Mouse (Mus musculus): ENCODE data around the gene Frmd4a. TPM values are rescaled to one million over a fixed set of nuclear protein-coding genes. Genes with fewer than 3 reads are reported as not detected.
A peak's percentile ranks its signal among the peaks of the same experiment; 100 is the strongest.

Frmd4a gene
- polyA plus RNA-seq, 1 experiment, result 46.5 TPM

GRCm38 (mm10) chr2:4291671-4292070 is 274.2 kb downstream of the Frmd4a start:
- peaks cover under 1% of the 10 kb centered on the region; the same call in 1 of the 2 replicates for H3K4me1 ChIP-seq (ENCODE audit: control insufficient read depth, insufficient read depth, low read length)
- H3K4me3 ChIP-seq (replicated peaks; ENCODE audit: extremely low read depth, low read depth, low read length), result no peak overlapping the region
- DNase-seq, result no peak
- WGBS, result 85% methylated on average over 3 of the region's 3 CpGs
- TF ChIP-seq POLR2A (IDR thresholded peaks at IDR 0.05; ENCODE audit: borderline replicate concordance, extremely low read depth, low read depth, low read length) (no peak), CTCF (IDR thresholded peaks at IDR 0.05; ENCODE audit: insufficient read depth, low read length) (no peak)

- WGBS, result 89% methylated on average over 1 of the region's 1 CpGs
Observed at GRCm38 (mm10) chr2:4293726-4294125, 276.2 kb downstream of the Frmd4a start.

GRCm38 (mm10) chr2:4295641-4296040 is 278.1 kb downstream of the Frmd4a start:
- no peak for TF ChIP-seq POLR2A (IDR thresholded peaks at IDR 0.05; ENCODE audit: borderline replicate concordance, extremely low read depth, low read depth, low read length)
- no peak for TF ChIP-seq CTCF (IDR thresholded peaks at IDR 0.05; ENCODE audit: insufficient read depth, low read length)
- no peak for DNase-seq
- H3K4me1 ChIP-seq (ENCODE audit: control insufficient read depth, insufficient read depth, low read length), result peaks cover 9% of the 10 kb centered on the region
- H3K4me3 ChIP-seq (replicated peaks; ENCODE audit: extremely low read depth, low read depth, low read length), result no peak overlapping the region

More at GRCm38 (mm10) chr2:4293726-4294125, 276.2 kb downstream of the Frmd4a start:
- DNase-seq, result no peak
- Histone ChIP-seq H3K4me3 (replicated peaks; ENCODE audit: extremely low read depth, low read depth, low read length) (no peak overlapping the region), H3K4me1 (ENCODE audit: control insufficient read depth, insufficient read depth, low read length) (peaks cover 7% of the 10 kb centered on the region; the same call in 1 of the 2 replicates)
- TF ChIP-seq CTCF (IDR thresholded peaks at IDR 0.05; ENCODE audit: insufficient read depth, low read length) (no peak), POLR2A (IDR thresholded peaks at IDR 0.05; ENCODE audit: borderline replicate concordance, extremely low read depth, low read depth, low read length) (no peak)

DNA sequence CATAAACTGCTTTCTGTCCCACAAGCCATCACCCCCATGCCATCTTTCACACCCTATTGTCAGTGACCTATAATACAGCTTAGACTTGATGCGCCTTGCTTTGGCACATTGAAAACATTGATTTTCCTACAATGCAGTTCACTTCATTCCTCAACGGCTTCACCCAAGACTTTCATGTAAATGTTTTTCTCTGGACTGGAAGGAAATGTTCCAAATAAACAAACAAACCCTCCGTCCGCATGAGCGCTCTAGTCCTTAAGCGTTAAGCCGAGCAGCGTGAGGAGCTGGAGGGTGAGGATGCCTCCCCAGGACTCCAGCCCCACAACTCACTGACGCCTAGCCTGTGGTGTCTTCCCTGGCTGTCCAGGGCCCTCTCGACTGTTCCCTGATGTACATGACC is 279.4 kb downstream of the Frmd4a start:
- H3K4me3 ChIP-seq (replicated peaks; ENCODE audit: extremely low read depth, low read depth, low read length), result no peak overlapping the region
- DNase-seq, result no peak
- peaks cover 9% of the 10 kb centered on the region for H3K4me1 ChIP-seq (ENCODE audit: control insufficient read depth, insufficient read depth, low read length)
- 59% methylated on average over 10 of the region's 10 CpGs for WGBS
- TF ChIP-seq CTCF (IDR thresholded peaks at IDR 0.05; ENCODE audit: insufficient read depth, low read length), result no peak
- no peak for TF ChIP-seq POLR2A (IDR thresholded peaks at IDR 0.05; ENCODE audit: borderline replicate concordance, extremely low read depth, low read depth, low read length)

DNA sequence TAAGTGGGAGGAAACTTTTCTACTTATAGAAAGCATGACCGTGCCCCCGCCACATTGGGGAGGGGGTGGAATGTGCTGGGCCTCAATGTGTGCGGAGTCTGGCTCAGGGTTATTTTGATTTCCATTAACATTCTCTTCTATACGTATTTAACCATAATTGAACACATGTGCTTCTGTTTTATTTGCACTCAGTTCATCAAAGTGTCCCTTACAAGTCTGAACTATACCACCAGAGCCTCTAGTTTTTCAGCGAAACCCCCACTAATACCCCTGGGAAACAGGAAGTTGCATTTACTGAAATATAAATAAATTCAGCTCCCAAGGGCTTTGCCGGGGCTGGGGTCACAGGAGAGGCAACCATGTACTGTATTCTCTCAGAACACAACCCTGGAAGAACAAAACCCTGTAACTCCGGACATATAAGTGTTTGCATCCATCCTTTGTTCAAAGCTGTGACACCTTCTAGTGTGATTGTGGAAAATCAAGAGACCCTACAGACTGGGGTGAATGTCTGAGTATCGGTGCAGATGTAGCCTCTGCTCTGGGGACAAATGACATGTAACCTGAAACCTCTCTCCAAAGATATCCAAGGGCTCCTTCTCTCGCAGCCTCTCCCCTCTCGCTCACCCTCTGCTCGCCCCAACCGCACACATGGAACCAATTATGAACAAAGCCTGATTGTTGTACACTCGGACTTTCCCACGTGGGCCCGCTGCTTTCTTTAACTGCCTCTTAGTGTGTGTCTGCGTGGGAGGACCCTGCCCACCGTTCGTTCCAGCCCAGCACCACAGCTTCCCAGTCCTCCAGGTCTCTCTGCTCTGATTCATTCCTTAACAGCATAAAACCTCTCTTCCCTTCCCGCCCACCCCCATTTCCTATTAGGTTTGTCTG is 281.1 kb downstream of the Frmd4a start:
- TF ChIP-seq CTCF (IDR thresholded peaks at IDR 0.05; ENCODE audit: insufficient read depth, low read length) (no peak), POLR2A (IDR thresholded peaks at IDR 0.05; ENCODE audit: borderline replicate concordance, extremely low read depth, low read depth, low read length) (no peak)
- Histone ChIP-seq H3K4me1 (ENCODE audit: control insufficient read depth, insufficient read depth, low read length) (peaks cover 9% of the 10 kb centered on the region), H3K4me3 (replicated peaks; ENCODE audit: extremely low read depth, low read depth, low read length) (no peak overlapping the region)
- no peak for DNase-seq
- 26% methylated on average over 19 of the region's 19 CpGs for WGBS

- TF ChIP-seq CTCF (IDR thresholded peaks at IDR 0.05; ENCODE audit: insufficient read depth, low read length), result no peak
- peaks cover 9% of the 10 kb centered on the region for H3K4me1 ChIP-seq (ENCODE audit: control insufficient read depth, insufficient read depth, low read length)
- DNase-seq, result no peak
- no peak overlapping the region for H3K4me3 ChIP-seq (replicated peaks; ENCODE audit: extremely low read depth, low read depth, low read length)
- 62% methylated on average over 12 of the region's 12 CpGs for WGBS
Observed at GRCm38 (mm10) chr2:4299593-4299992, 282.1 kb downstream of the Frmd4a start.

DNA sequence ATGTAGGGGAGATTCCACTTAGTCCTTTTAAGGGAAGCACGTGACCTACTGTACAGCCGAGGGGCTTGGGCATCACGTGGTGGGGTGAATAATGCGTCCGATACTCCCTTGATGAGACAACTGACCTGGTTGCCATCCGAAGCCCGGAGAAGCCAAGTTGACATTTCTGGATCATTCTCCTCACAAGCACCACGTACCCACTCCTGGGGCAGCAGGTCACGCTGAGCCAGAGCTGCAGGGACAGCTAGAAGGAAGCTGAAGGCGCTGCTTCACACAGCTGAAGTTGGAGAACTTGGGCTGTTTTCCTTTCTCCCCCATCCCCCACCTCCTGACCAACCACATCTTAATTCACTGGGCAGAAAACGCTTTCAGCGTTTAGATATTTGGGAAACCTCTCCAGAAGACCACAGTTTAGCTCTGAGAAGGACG is 282.9 kb downstream of the Frmd4a start:
- WGBS, result 9% methylated on average over 13 of the region's 13 CpGs
- TF ChIP-seq CTCF (IDR thresholded peaks at IDR 0.05; ENCODE audit: insufficient read depth, low read length) (no peak), POLR2A (IDR thresholded peaks at IDR 0.05; ENCODE audit: borderline replicate concordance, extremely low read depth, low read depth, low read length) (no peak)
- Histone ChIP-seq H3K4me3 (replicated peaks; ENCODE audit: extremely low read depth, low read depth, low read length) (peak overlapping the region; percentile 47), H3K4me1 (ENCODE audit: control insufficient read depth, insufficient read depth, low read length) (peaks cover 9% of the 10 kb centered on the region)
- peak; percentile 18 for DNase-seq

- H3K4me3 ChIP-seq (replicated peaks; ENCODE audit: extremely low read depth, low read depth, low read length), result peak overlapping the region; percentile 47
- WGBS, result 5% methylated on average over 8 of the region's 8 CpGs
- H3K4me1 ChIP-seq (ENCODE audit: control insufficient read depth, insufficient read depth, low read length), result peaks cover 9% of the 10 kb centered on the region
- TF ChIP-seq CTCF (IDR thresholded peaks at IDR 0.05; ENCODE audit: insufficient read depth, low read length), result no peak
- no peak for TF ChIP-seq POLR2A (IDR thresholded peaks at IDR 0.05; ENCODE audit: borderline replicate concordance, extremely low read depth, low read depth, low read length)
- no peak for DNase-seq
Observed at GRCm38 (mm10) chr2:4300816-4301215, 283.3 kb downstream of the Frmd4a start.

GRCm38 (mm10) chr2:4301256-4301655 is 283.7 kb downstream of the Frmd4a start:
- TF ChIP-seq CTCF (IDR thresholded peaks at IDR 0.05; ENCODE audit: insufficient read depth, low read length) (no peak), POLR2A (IDR thresholded peaks at IDR 0.05; ENCODE audit: borderline replicate concordance, extremely low read depth, low read depth, low read length) (no peak)
- 11% methylated on average over 5 of the region's 6 CpGs for WGBS
- no peak overlapping the region for H3K4me3 ChIP-seq (replicated peaks; ENCODE audit: extremely low read depth, low read depth, low read length)
- peaks cover 11% of the 10 kb centered on the region for H3K4me1 ChIP-seq (ENCODE audit: control insufficient read depth, insufficient read depth, low read length)
- DNase-seq, result no peak

- Histone ChIP-seq H3K4me1 (ENCODE audit: control insufficient read depth, insufficient read depth, low read length) (peaks cover 11% of the 10 kb centered on the region), H3K4me3 (replicated peaks; ENCODE audit: extremely low read depth, low read depth, low read length) (no peak overlapping the region)
- DNase-seq, result no peak
- WGBS, result 43% methylated on average over 7 of the region's 7 CpGs
- no peak for TF ChIP-seq POLR2A (IDR thresholded peaks at IDR 0.05; ENCODE audit: borderline replicate concordance, extremely low read depth, low read depth, low read length)
- no peak for TF ChIP-seq CTCF (IDR thresholded peaks at IDR 0.05; ENCODE audit: insufficient read depth, low read length)
Observed at GRCm38 (mm10) chr2:4301692-4302091, 284.2 kb downstream of the Frmd4a start.
